Mouse (Mus musculus) testis, postnatal 14 days (tissue): ENCODE results near the gene Qsox1.

Experiments used
- DNase-seq: peaks from one replicate; pipeline ENCODE4 v3.0.0; 2021; ENCODE audit warnings: low spot score

The Qsox1 gene

GRCm38 (mm10) chr1:155801014-155801991, 11.4 kb downstream of the Qsox1 start:
- DNase-seq, result no peak

- DNase-seq, result no peak
Observed at GRCm38 (mm10) chr1:155798000-155798399, 14.7 kb downstream of the Qsox1 start.

- DNase-seq, result no peak
Observed at GRCm38 (mm10) chr1:155797425-155797824, 15.3 kb downstream of the Qsox1 start.

- no peak for DNase-seq
Observed at GRCm38 (mm10) chr1:155796757-155797405, 15.8 kb downstream of the Qsox1 start.

GRCm38 (mm10) chr1:155795791-155796233, 16.9 kb downstream of the Qsox1 start:
- DNase-seq, result peak; percentile 68

GRCm38 (mm10) chr1:155794855-155795254, 17.8 kb downstream of the Qsox1 start:
- no peak for DNase-seq

- DNase-seq, result no peak
Observed at GRCm38 (mm10) chr1:155791919-155792318, 20.8 kb downstream of the Qsox1 start.

- DNase-seq, result no peak
Observed at GRCm38 (mm10) chr1:155790111-155790974, 22.3 kb downstream of the Qsox1 start.

GRCm38 (mm10) chr1:155785886-155786285, 26.8 kb downstream of the Qsox1 start:
- DNase-seq, result no peak

GRCm38 (mm10) chr1:155784343-155785205, 28.1 kb downstream of the Qsox1 start:
- DNase-seq, result no peak

- no peak for DNase-seq
Observed at GRCm38 (mm10) chr1:155782382-155782781, 30.3 kb downstream of the Qsox1 start.

- DNase-seq, result no peak
Observed at GRCm38 (mm10) chr1:155777641-155778625, 34.8 kb downstream of the Qsox1 start.

GRCm38 (mm10) chr1:155759167-155759566, 53.5 kb downstream of the Qsox1 start:
- DNase-seq, result no peak

GRCm38 (mm10) chr1:155758711-155759110, 54.0 kb downstream of the Qsox1 start:
- DNase-seq, result no peak

GRCm38 (mm10) chr1:155757621-155758020, 55.1 kb downstream of the Qsox1 start:
- no peak for DNase-seq

GRCm38 (mm10) chr1:155753411-155753810, 59.3 kb downstream of the Qsox1 start:
- no peak for DNase-seq

- no peak for DNase-seq
Observed at GRCm38 (mm10) chr1:155751484-155752255, 61.0 kb downstream of the Qsox1 start, which contains the start of gene Lhx4. Lhx4 (minus strand) TSS chr1:155751684.

- no peak for DNase-seq
Observed at GRCm38 (mm10) chr1:155750517-155751178, 62.0 kb downstream of the Qsox1 start.
